Mouse (Mus musculus) intestine, embryonic 14.5 days (tissue): Measurements from ENCODE around the gene Mucl1. TPM values are rescaled to one million over a fixed set of nuclear protein-coding genes. Genes with fewer than 3 reads are reported as not detected.
"Not testable (repeated sequence)": the region's sequence is repeated elsewhere in the genome, so short reads cannot be mapped to it uniquely, and the experiment has no call there.

Experiments used
- ATAC-seq: fragments of 200-750 bp; cut with Nextera tagmentation; replicated peaks from 2 replicates; pipeline ENCODE4 v1.8.0; 2017; ENCODE audit warnings: low read depth, moderate number of reproducible peaks, moderate TSS enrichment, moderate library complexity; ENCODE audit not compliant: low FRiP score, low TSS enrichment
- DNase-seq: peaks from one replicate; pipeline ENCODE4 v3.0.0-alpha.2; 2018; ENCODE audit warnings: low spot score
- H3K27ac ChIP-seq: fragments of 300-500 bp; sonication (generic); 2 replicates; pipeline ENCODE4 v1.5.1; 2014; ENCODE audit warnings: low read depth, mild to moderate bottlenecking, control low read depth
- H3K27me3 ChIP-seq: fragments of 300-500 bp; sonication (generic); replicated peaks from 2 replicates; pipeline ENCODE4 v1.6.1; 2014; ENCODE audit warnings: low read length, control low read depth; ENCODE audit not compliant: control insufficient read depth, insufficient read depth
- H3K36me3 ChIP-seq: fragments of 300-500 bp; sonication (generic); 2 replicates; pipeline ENCODE4 v1.6.1; 2014; ENCODE audit warnings: low read length, control low read depth; ENCODE audit not compliant: control insufficient read depth, insufficient read depth
- H3K4me1 ChIP-seq: fragments of 300-500 bp; sonication (generic); replicated peaks from 2 replicates; pipeline ENCODE4 v1.6.1; 2014; ENCODE audit warnings: low read length, control low read depth, mixed read lengths; ENCODE audit not compliant: control insufficient read depth, insufficient read depth
- H3K4me2 ChIP-seq: fragments of 300-500 bp; sonication (generic); 2 replicates; pipeline ENCODE4 v1.6.1; 2014; ENCODE audit warnings: low read length
- H3K4me3 ChIP-seq: fragments of 300-500 bp; sonication (generic); 2 replicates; pipeline ENCODE4 v1.5.1; 2014; ENCODE audit warnings: low read depth, low read length, control low read depth, mixed read lengths
- H3K9ac ChIP-seq: fragments of 300-500 bp; sonication (generic); 2 replicates; pipeline ENCODE4 v1.6.1; 2014; ENCODE audit warnings: mild to moderate bottlenecking, low read length
- H3K9me3 ChIP-seq: fragments of 300-500 bp; sonication (generic); 2 replicates; pipeline ENCODE4 v1.6.1; 2016; ENCODE audit warnings: low read length, control low read depth; ENCODE audit not compliant: control insufficient read depth
- WGBS: fragments of 180-500 bp; shearing (Covaris S2); extraction: QIAGEN DNeasy Blood & Tissue Kit; methylation state at CpG from one replicate; pipeline ENCODE4 v1.1.7; 2014; 5-methylcytosine and 5-hydroxymethylcytosine counted together
- polyA plus RNA-seq: library from polyadenylated mRNA; unstranded; fragments of >200 nt; fragmentation: Nextera tagmentation; extraction: Ambion mirVana; gene quantifications from 2 replicates; pipeline ENCODE4 v1.2.1, GENCODE M21; 2014

The Mucl1 gene
- polyA plus RNA-seq = not detected in 2 replicates

DNA sequence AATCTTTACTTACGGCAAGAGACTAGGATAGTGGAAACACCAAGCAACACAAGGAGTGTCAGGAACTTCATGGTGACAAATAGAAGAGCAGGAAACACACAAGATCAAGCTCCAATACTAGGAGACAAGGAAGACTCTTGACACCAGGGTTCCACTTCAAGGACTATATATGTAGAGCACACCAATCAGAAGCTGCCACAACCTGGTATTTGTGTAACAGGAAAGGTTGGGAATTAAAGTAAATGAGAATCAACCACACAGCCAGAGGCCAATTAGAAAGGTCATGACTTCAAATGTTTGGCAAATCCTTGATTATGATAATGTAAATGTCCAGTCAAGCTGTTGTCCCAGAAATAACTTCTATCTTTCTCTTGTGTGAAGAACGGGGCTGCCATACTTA is at the start of gene Mucl1:
Gene Mucl1 (minus strand): TSS at position 101 of the 400 bp plus-strand sequence.
- ATAC-seq = no peak
- H3K4me2 ChIP-seq = no peak within 1 kb of the TSS
- H3K9ac ChIP-seq = no peak within 1 kb of the TSS
- no peaks in the 10 kb centered on the region for H3K27me3 ChIP-seq
- no peaks in the 10 kb centered on the region for H3K9me3 ChIP-seq
- H3K4me1 ChIP-seq = no peaks in the 10 kb centered on the region
- no peaks in the 10 kb centered on the region for H3K36me3 ChIP-seq
- H3K27ac ChIP-seq = no peak within 1 kb of the TSS
- H3K4me3 ChIP-seq = no peak within 1 kb of the TSS
- WGBS = 91% methylated on average over 2 of the region's 2 CpGs
- DNase-seq = no peak

DNA sequence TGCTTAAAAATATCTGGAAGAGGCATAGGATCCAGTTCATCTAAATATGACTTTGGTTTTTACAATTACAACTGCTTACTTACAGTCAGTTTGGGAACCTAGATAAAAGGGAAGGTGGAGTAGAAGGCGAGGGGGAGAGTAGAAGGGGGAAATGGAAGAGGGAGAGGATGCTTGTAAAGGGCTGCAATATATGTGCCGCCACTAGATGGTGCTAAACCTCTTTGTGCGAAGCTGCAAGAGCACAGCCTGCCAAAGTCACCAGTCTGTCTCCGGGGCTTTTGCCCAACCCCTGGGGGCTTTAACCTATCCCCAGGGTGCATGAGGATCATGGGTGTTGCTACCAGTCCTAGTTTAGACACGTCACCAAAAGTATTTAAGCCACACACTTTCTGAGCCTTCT is 11.6 kb upstream of the Mucl1 start:
- WGBS = 13% methylated on average over 5 of the region's 5 CpGs
- peak; percentile 79 for DNase-seq
- not testable (repeated sequence) for ATAC-seq, H3K4me1 ChIP-seq, H3K4me3 ChIP-seq, H3K9ac ChIP-seq, H3K36me3 ChIP-seq, H3K27me3 ChIP-seq, H3K4me2 ChIP-seq, H3K27ac ChIP-seq, H3K9me3 ChIP-seq

DNA sequence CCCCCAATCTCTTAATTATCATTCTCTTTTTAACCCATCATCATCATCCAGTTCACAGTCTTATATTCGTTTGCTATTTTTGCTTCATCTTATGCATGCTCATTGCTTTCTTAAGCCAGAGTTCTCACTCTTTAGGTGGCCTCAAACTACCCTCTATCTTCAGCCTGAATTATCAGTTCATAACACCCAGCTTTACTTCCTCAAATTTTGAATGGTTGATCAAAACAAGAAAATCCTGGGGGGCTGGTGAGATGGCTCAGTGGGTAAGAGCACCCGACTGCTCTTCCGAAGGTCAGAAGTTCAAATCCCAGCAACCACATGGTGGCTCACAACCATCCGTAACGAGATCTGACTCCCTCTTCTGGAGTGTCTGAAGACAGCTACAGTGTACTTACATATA is 38.4 kb downstream of the Mucl1 start:
- ATAC-seq, DNase-seq: not testable (repeated sequence)
- 85% methylated on average over 3 of the region's 5 CpGs for WGBS

More for the DNA sequence above, 38.4 kb downstream of the Mucl1 start:
- H3K36me3 ChIP-seq, H3K9me3 ChIP-seq, H3K4me3 ChIP-seq, H3K9ac ChIP-seq, H3K27ac ChIP-seq, H3K4me1 ChIP-seq, H3K27me3 ChIP-seq, H3K4me2 ChIP-seq: not testable (repeated sequence)

Other genes starting within 250 kb of the Mucl1 start
- gene Ppp1r1a, start 217.5 kb downstream of the Mucl1 start, polyA plus RNA-seq = 11.6 and 12.3 TPM in 2 replicates
- not detected in 2 replicates for gene Glycam1, start 190.4 kb downstream of the Mucl1 start, polyA plus RNA-seq
- not detected in 2 replicates for gene Mucl2, start 143.8 kb upstream of the Mucl1 start, polyA plus RNA-seq